Mouse (Mus musculus) limb, embryonic 11.5 days (tissue): ENCODE measurements around the gene Pcdh15. TPM values are rescaled to one million over a fixed set of nuclear protein-coding genes. Genes with fewer than 3 reads are reported as not detected.

Experiments
- ATAC-seq: fragments of 200-750 bp; cut with Nextera tagmentation; 2 replicates; pipeline ENCODE4 v1.8.0; 2017; ENCODE audit warnings: low read depth; ENCODE audit not compliant: insufficient number of reproducible peaks, low FRiP score, low TSS enrichment
- DNase-seq: peaks from one replicate; pipeline ENCODE4 v3.0.0-alpha.2; 2015; ENCODE audit warnings: low spot score
- H3K27ac ChIP-seq: fragments of 300-500 bp; sonication (generic); replicated peaks from 2 replicates; pipeline ENCODE4 v1.5.1; 2014; ENCODE audit warnings: low read depth, mild to moderate bottlenecking, low read length
- H3K27me3 ChIP-seq: fragments of 300-500 bp; sonication (generic); 2 replicates; pipeline ENCODE4 v1.6.1; 2014; ENCODE audit warnings: mild to moderate bottlenecking, low read length, mixed read lengths; ENCODE audit not compliant: control insufficient read depth, insufficient read depth
- H3K36me3 ChIP-seq: fragments of 300-500 bp; sonication (generic); 2 replicates; pipeline ENCODE4 v1.6.1; 2014; ENCODE audit warnings: mild to moderate bottlenecking, low read length, moderate library complexity, mixed read lengths; ENCODE audit not compliant: control insufficient read depth, insufficient read depth
- H3K4me1 ChIP-seq: fragments of 300-500 bp; sonication (generic); 2 replicates; pipeline ENCODE4 v1.6.1; 2014; ENCODE audit warnings: low read length, mixed read lengths; ENCODE audit not compliant: control insufficient read depth, insufficient read depth
- H3K4me2 ChIP-seq: fragments of 300-500 bp; sonication (generic); 2 replicates; pipeline ENCODE4 v1.6.1; 2014; ENCODE audit warnings: low read depth, mild to moderate bottlenecking, moderate library complexity; ENCODE audit not compliant: severe bottlenecking
- H3K4me3 ChIP-seq: fragments of 300-500 bp; sonication (generic); 2 replicates; pipeline ENCODE4 v1.5.1; 2014; ENCODE audit warnings: low read depth, low read length
- H3K9ac ChIP-seq: fragments of 300-500 bp; sonication (generic); 2 replicates; pipeline ENCODE4 v1.6.1; 2014; ENCODE audit warnings: mild to moderate bottlenecking, low read length
- H3K9me3 ChIP-seq: fragments of 300-500 bp; sonication (generic); 2 replicates; pipeline ENCODE4 v1.6.1; 2016; ENCODE audit warnings: low read length; ENCODE audit not compliant: control insufficient read depth
- WGBS: fragments of 180-500 bp; shearing (Covaris S2); extraction: QIAGEN DNeasy Blood & Tissue Kit; methylation state at CpG from one replicate; pipeline ENCODE4 v1.1.7; 2014; 5-methylcytosine and 5-hydroxymethylcytosine counted together
- polyA plus RNA-seq: library from polyadenylated mRNA; unstranded; fragments of >200 nt; fragmentation: Nextera tagmentation; extraction: Ambion mirVana; gene quantifications from 2 replicates; pipeline ENCODE4 v1.2.1, GENCODE M21; 2014

Gene Pcdh15
- polyA plus RNA-seq, 1 experiment from 2014 or later: 0.81 TPM

DNA sequence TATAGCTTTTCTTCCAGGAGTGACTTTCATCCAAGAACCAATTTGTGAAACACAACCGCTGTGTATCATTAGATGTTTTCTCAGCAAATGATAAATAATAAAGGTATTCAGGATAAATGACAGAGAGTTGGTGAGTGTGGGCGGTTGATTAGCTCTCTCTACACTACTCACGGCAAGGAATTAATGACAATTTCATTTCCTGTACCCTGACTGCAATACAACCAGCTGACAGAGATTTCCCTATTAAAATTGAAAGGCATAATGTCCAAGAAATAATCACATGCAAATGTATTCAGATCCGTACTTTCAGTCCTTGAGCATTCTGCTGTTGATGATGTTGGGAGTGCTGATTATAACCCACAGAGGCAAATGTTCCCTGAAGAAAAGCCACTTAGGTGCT lies 181.3 kb downstream of the Pcdh15 start:
- no peak overlapping the region for H3K9ac ChIP-seq
- no peaks in the 10 kb centered on the region for H3K36me3 ChIP-seq
- DNase-seq: no peak
- H3K4me2 ChIP-seq: no peak overlapping the region
- no peak overlapping the region for H3K4me3 ChIP-seq
- H3K27me3 ChIP-seq: no peaks in the 10 kb centered on the region
- H3K9me3 ChIP-seq: no peaks in the 10 kb centered on the region
- H3K27ac ChIP-seq: no peak overlapping the region
- no peak for ATAC-seq
- H3K4me1 ChIP-seq: no peaks in the 10 kb centered on the region
- 89% methylated on average over 4 of the region's 4 CpGs for WGBS

DNA sequence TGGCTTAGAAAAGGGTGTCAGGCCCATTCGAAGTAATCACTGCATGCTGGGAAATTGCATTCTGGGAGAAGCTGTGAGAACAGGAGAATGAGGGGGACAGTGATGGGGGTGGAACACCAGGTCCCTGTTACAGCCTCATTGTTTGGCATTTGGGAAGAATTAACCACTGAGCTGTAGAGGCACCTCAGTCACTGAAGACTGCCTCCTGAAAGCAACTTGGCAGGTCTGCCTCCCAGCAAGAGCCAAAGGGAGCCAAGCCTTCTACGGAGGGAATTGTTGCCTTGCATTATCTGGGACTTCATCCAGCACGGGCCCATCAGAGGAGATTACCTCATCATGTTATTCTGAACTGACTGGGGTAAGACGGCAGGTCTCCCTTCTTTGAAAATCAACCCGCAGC lies 197.3 kb downstream of the Pcdh15 start:
- no peak for ATAC-seq
- no peak overlapping the region for H3K4me3 ChIP-seq
- WGBS: 72% methylated on average over 5 of the region's 5 CpGs
- no peaks in the 10 kb centered on the region for H3K4me1 ChIP-seq
- no peak overlapping the region for H3K9ac ChIP-seq
- H3K27me3 ChIP-seq: no peaks in the 10 kb centered on the region
- H3K27ac ChIP-seq: no peak overlapping the region
- H3K9me3 ChIP-seq: no peaks in the 10 kb centered on the region
- no peak for DNase-seq
- no peaks in the 10 kb centered on the region for H3K36me3 ChIP-seq
- no peak overlapping the region for H3K4me2 ChIP-seq

DNA sequence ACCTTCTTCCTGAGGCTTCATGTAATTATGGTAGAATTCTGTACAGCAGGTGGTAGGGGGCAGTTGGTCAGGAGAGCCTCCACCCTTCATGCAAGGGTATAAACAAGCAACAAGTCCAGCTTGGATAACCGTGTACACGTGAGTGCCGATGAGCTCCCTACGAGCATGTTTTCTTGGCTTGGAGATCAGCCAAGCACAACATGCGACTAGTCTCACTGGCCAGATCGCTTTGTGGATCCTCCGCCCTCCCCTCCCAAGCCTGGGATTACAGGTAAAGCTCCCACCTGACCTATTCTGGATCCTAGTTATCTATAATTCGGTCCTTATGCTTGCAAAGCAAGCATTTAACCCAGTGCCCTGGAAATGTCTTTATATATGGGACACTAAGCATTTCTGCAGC lies 202.8 kb downstream of the Pcdh15 start:
- no peaks in the 10 kb centered on the region for H3K27me3 ChIP-seq
- H3K4me1 ChIP-seq: no peaks in the 10 kb centered on the region
- no peak overlapping the region for H3K9ac ChIP-seq
- H3K4me2 ChIP-seq: no peak overlapping the region
- no peak for DNase-seq
- no peaks in the 10 kb centered on the region for H3K9me3 ChIP-seq
- no peak for ATAC-seq
- no peak overlapping the region for H3K4me3 ChIP-seq
- H3K27ac ChIP-seq: no peak overlapping the region
- H3K36me3 ChIP-seq: no peaks in the 10 kb centered on the region
- 84% methylated on average over 8 of the region's 8 CpGs for WGBS

DNA sequence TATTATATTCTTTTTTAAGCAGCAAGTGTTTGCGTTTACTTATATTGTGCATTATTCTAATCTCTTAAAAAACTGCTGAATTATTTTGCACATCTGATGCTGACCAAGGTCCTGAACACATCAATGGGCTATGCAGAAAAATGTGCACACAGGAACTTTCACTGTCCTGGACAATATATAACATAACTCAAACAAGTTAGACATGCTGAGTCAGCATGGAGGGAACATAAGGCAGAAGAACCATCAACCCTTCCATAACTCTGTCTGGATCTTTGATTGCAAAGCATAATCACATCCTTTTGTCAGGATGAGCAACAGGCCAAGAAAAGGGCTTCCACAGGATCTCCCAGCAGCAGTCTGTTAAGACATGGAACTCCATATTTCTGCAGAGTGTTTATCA lies 207.5 kb downstream of the Pcdh15 start:
- ATAC-seq (no peak), DNase-seq (no peak)

DNA sequence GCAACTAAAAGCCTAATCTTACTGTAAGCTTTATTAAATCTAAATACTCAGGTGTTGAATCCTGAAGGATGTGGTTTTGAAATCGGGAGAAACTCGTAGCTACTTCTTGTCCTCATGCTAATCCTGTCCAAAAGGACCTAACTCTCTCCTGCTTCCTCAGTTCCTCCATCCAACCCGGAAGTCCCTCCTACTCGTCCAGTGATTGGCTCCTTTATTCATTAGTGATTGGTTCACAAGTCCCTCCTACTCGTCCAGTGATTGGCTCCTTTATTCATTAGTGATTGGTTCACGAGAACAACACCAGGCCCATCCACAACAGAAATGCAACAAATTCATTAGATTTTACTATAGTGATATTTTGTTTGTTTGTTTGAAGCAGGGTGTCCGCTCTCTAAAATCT lies 227.7 kb downstream of the Pcdh15 start:
- H3K4me3 ChIP-seq: no peak overlapping the region
- H3K4me1 ChIP-seq: no peaks in the 10 kb centered on the region
- ATAC-seq: no peak
- no peak overlapping the region for H3K9ac ChIP-seq
- no peak for DNase-seq
- WGBS: 92% methylated on average over 7 of the region's 7 CpGs
- H3K9me3 ChIP-seq: no peaks in the 10 kb centered on the region
- no peak overlapping the region for H3K4me2 ChIP-seq
- H3K27ac ChIP-seq: no peak overlapping the region
- no peaks in the 10 kb centered on the region for H3K27me3 ChIP-seq
- no peaks in the 10 kb centered on the region for H3K36me3 ChIP-seq

More for the DNA sequence above, 207.5 kb downstream of the Pcdh15 start:
- no peak overlapping the region for H3K27ac ChIP-seq
- no peak overlapping the region for H3K9ac ChIP-seq
- no peaks in the 10 kb centered on the region for H3K36me3 ChIP-seq
- no peaks in the 10 kb centered on the region for H3K4me1 ChIP-seq
- H3K27me3 ChIP-seq: no peaks in the 10 kb centered on the region
- H3K4me2 ChIP-seq: no peak overlapping the region
- H3K4me3 ChIP-seq: no peak overlapping the region
- H3K9me3 ChIP-seq: no peaks in the 10 kb centered on the region
- WGBS: 93% methylated on average over 1 of the region's 1 CpGs

DNA sequence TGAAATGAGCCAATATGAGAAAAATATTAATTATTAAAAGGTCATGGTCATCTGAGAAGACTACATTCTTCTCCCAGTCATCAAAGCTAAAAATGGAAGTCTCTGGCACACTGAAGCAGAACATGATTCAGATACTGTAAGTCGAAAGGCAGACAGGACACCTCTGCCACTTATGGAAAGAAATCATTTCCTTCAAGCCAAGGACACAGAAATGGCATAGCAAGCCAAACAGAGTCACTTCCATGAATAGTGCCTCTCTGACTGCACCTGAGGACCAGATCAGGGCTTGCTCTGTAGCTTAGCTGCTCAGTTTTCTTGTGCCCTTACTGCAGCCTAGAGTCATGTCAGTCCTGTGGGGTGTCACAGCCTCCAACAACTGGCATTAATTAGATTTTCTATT lies 234.3 kb downstream of the Pcdh15 start:
- H3K27me3 ChIP-seq: no peaks in the 10 kb centered on the region
- DNase-seq (no peak), ATAC-seq (no peak)
- no peak overlapping the region for H3K4me3 ChIP-seq
- no peaks in the 10 kb centered on the region for H3K36me3 ChIP-seq
- WGBS: 96% methylated on average over 1 of the region's 1 CpGs
- H3K9ac ChIP-seq: no peak overlapping the region
- H3K9me3 ChIP-seq: no peaks in the 10 kb centered on the region
- no peak overlapping the region for H3K4me2 ChIP-seq
- no peak overlapping the region for H3K27ac ChIP-seq
- H3K4me1 ChIP-seq: no peaks in the 10 kb centered on the region

DNA sequence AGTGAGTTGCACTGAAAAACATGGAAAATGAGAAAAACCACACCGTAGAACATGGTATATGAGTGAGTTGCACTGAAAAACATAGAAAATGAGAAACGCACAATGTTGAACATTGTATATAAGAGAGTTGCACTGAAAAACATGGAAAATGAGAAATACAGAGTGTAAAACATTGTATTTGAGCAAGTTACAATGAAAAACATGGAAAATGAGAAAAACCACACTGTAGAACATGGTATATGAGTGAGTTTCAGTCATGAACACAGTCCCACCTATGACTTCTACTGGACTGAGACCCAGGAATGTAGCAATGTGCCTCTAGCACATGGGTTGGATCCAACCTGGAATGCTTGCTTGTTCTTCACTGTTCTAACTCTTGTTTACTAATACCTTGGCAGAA lies 279.9 kb downstream of the Pcdh15 start:
- no peaks in the 10 kb centered on the region for H3K9me3 ChIP-seq
- H3K4me2 ChIP-seq: no peak overlapping the region
- DNase-seq: no peak
- H3K9ac ChIP-seq: no peak overlapping the region
- H3K27ac ChIP-seq: no peak overlapping the region
- H3K36me3 ChIP-seq: no peaks in the 10 kb centered on the region
- H3K27me3 ChIP-seq: no peaks in the 10 kb centered on the region
- H3K4me1 ChIP-seq: no peaks in the 10 kb centered on the region
- 79% methylated on average over 2 of the region's 2 CpGs for WGBS
- no peak for ATAC-seq
- no peak overlapping the region for H3K4me3 ChIP-seq

DNA sequence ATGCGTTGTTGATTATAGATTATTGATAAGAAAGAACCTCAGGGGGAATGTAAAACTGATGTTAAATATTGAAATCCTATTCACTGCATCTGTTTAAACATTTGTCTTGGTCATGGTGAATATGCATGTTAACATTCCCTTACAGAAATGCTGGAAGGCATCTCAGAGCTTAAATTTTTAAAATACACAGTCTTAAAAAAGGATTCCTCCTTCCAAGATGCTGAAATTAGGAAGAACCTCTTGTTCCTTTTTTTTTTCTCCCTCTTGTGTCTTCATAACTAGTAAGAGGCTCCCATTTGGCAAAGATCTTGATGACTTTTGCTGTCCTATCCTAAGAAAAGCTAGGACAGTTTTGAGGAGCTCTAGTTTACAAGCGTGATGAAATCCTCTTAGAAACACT lies 284.9 kb downstream of the Pcdh15 start:
- DNase-seq (no peak), ATAC-seq (no peak)
- 91% methylated on average over 2 of the region's 2 CpGs for WGBS
- Histone ChIP-seq H3K9me3 (no peaks in the 10 kb centered on the region), H3K9ac (no peak overlapping the region), H3K27ac (no peak overlapping the region), H3K4me2 (no peak overlapping the region), H3K4me1 (no peaks in the 10 kb centered on the region), H3K4me3 (no peak overlapping the region), H3K27me3 (no peaks in the 10 kb centered on the region), H3K36me3 (no peaks in the 10 kb centered on the region)

DNA sequence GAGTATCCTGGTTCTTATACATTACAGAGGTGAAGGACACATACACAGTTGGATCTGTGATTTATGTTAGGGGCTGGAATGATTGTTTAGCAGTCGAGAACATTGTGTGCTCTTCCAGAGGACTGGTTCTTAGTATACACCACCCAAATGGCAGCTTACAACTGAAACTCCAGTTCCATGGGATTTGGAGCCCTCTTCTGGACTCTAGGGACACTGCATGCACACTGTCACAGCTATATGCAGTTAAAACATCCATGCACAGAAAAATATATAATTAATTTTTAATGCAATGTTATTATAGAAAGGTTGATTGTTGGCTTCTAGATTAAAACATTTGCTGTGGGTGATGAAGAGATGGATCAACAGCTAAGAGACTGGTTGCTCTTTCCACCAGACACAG lies 301.3 kb downstream of the Pcdh15 start:
- H3K27me3 ChIP-seq: no peaks in the 10 kb centered on the region
- no peaks in the 10 kb centered on the region for H3K36me3 ChIP-seq
- DNase-seq: no peak
- no peak overlapping the region for H3K9ac ChIP-seq
- no peak overlapping the region for H3K27ac ChIP-seq
- 83% methylated on average over 1 of the region's 1 CpGs for WGBS
- no peak overlapping the region for H3K4me3 ChIP-seq
- H3K4me2 ChIP-seq: no peak overlapping the region
- no peak for ATAC-seq
- no peaks in the 10 kb centered on the region for H3K4me1 ChIP-seq
- no peaks in the 10 kb centered on the region for H3K9me3 ChIP-seq
